Mouse (Mus musculus) gastrocnemius, postnatal 14 days (tissue): ENCODE measurements around the gene Pp2d1. TPM values are rescaled to one million over a fixed set of nuclear protein-coding genes. Genes with fewer than 3 reads are reported as not detected.

Source experiments
- DNase-seq: peaks from one replicate; pipeline ENCODE4 v3.0.0; 2021; ENCODE audit warnings: mixed read lengths
- intact Hi-C: fragments of 180-260 bp; cut with DNase I; formaldehyde crosslinking; loops from one replicate; pipeline ENCODE4 v1.15.1; 2025; ENCODE audit warnings: low total_unique reads
- total RNA-seq, 2 experiments: library from RNA; stranded (reverse); gene quantifications; 2 replicates each; pipeline ENCODE4 v1.2.3; 2021

Gene Pp2d1
- total RNA-seq, 2 experiments from 2014 or later: not detected

DNA sequence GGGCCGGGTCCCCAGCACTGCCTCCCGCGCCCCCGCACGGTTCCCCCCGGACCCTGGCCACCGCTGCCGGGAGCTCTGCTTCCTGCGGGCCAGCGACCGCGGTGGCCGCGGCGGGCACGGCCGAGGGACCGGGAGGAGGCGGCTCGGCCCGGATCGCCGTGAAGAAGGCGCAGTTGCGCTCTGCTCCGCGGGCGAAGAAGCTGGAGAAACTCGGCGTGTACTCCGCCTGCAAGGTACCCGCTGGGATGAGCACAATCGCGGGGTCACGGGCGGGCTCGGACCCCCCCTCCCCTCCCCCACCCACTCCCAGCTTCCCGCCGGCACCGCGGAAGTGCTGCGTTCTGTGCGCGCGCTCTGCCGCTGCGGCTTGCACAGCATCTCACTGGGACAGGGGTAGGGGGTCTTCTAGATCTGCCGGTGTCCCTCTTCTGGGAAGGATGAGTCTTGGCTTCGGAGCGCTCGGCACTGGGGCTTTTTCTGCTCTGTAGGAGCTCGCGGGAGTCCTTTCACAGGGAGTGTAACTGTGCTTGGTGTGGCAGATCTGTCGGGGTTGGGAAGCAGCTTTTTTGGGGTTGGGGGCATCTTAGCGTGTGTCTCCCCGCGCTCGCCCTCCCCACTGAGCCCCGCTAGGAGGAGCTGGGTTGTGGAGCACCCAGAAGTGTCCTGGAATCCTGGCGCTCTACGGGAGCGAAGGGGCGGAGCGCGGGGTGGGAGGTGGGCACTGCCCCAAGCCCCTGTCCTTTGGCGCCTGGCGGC, 28.3 kb upstream of the Pp2d1 start:
- intact Hi-C loops: no loop called here
- DNase-seq: peak; percentile 53

DNA sequence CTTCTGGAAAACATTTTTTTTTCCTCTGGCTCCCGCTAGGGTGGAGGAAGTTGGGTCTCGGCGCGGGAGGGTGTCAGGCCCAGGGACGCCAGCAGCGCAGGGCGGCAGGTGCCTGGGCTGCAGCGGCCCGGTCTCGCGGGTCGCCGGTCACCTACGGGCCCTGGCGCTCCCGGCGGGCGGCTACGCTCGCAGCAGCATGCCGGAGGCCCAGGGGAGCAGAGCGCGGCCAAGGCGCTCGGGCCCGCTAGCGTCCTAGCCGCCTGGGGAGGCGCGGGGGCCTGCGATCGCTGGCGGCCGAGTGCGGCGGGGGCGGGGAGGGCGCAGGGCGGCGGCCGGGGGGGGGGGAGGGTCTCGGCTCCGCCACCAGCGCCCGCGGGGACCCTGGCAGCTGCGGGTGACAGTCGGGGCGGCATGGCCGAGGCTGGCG, 27.7 kb upstream of the Pp2d1 start:
- intact Hi-C loops: no loop called here
- peak; percentile 71 for DNase-seq

DNA sequence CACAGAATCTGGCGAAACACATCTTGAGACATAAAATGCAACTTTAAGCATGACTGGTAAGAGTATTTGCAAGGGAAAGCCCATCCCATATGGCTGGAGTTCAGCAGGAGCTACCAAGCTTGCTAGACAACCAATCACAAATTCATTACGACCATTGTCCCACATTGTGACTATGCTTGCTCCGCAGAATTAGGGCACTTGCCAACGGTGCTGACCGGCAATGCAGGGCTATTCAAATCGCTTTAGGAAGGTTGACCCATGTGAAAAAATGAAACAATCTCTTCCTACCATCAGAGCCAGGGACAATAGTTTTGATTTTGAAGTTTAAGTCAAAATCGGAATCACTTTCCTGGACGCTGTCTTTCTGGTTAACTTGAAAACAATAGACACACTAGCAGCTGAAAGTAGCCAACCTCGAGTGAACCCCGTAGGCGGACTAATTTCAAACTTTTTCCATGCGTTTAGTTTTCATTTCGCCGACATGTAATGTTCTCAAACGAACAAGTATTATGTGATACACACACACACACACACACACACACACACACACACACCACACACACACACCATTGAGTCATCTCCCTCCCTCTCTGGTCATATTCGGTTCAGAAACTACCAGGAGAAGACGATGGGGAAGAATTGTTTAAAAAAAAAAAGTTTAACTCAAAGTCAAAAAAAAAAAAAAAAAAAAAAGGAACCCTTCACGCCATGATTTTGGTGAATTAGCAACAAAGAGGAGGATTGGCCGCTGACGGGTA, 27.1 kb upstream of the Pp2d1 start, which contains the start of gene Kat2b:
TSS of gene Kat2b (plus strand) at position 701 of the 758 bp plus-strand sequence.
- intact Hi-C loops: no loop called here

DNA sequence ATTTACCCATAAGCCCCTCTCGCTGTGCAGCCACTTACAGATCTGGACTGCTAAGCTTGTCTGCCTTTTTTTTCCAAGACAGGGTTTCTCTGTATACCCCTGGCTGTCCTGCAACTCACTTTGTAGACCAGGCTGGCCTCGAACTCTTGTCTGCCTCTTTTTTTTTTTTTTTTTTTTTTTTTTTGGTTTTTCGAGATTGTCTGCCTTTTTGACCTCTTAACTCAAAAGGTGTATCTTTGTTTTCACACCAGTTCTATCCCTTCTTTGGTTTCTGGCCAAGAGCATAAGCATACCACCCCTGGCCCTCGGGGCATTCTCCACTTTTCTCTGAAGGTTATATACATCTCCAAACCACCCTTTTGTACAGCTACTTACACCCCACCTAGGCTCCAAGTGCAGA, 25.6 kb upstream of the Pp2d1 start:
- intact Hi-C loops: no loop called here

More for the DNA sequence above, 27.1 kb upstream of the Pp2d1 start, which contains the start of gene Kat2b:
- peak; percentile 47 for DNase-seq

DNA sequence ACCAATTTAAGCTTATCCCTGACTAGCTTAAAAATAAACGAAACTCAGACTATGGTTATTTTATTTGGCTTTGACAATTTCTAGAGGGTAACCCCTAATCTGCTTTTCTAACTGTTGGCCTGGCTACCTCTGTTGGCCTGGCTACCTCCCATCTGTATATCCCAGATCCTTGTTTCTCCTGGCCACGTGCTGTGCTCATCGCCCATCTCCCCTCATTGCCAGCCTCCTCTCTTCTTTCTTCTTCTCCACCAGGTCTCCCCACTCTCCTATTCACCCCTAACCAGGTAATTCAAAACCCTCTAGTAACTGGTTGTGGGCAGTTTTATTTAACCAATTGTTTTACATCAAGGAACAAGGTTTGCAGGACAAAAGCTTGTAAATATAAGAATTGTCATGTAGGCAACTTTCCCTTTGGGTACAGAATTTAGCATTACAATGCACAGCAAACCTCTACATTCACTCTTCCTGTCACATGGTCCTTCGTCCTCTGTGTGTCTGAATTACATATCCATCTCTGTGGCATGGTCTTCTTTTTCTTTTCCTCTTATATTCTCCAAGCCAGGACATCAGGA, 22.3 kb upstream of the Pp2d1 start:
- no peak for DNase-seq
- intact Hi-C loops: no loop called here

More for the DNA sequence above, 25.6 kb upstream of the Pp2d1 start:
- DNase-seq: no peak

DNA sequence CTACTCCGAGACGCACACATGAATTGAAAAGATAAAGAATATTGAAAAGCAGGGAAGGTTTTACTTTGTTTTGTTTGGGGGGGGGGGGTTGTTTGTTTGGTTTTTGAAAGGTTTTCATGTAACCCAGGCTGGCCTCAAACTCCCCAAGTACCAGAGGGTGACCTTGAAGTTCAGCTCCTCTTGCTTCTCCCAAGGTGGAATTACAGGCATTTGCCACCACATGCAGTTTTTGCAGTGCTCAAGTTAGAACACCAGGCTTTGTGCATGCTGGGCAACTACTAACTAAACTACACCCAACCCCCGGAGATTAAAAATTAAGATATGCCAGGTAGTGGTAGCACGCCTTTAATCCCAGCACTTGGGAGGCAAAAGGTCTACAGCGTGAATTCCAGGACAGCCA, 20.4 kb upstream of the Pp2d1 start:
- DNase-seq: no peak
- intact Hi-C loops: no loop called here

DNA sequence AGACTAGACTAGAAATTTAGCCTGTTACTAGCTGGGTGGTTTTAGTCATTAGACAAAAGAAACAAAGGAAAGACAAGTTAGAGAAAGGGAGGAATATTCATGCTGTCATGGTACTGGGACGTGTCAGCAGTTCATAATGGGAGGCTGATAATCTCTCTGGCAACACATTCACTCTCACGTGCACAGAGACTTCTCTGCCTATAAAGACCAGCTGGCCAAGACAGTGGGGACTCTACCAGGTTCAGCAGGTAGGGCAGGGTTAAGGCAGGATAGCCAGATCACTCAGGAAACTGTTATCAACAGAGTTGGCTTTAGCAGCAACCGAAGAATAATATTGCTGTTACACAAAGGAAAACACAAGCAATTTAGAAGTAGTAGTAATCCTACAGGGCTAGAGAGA, 18.2 kb upstream of the Pp2d1 start:
- DNase-seq: no peak
- intact Hi-C loops: no loop called here

DNA sequence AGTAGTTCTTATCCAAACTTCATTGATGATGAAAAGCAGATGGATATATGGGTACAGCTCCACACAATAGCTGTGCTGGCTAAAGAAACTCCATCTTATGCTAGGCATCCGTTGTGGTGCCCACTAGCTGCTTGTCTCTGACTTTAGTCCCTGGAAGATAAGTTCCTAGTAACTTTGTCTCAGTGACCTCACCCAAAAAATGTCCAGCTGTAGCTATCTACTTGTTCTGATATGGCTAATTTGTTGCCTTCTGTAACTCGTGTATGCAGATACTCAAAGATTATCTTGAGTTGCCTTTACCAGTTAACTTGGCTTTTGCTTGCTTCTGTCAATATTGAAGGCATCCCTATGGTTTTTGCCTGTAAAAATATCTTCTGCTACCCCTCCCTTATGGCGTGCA, 15.6 kb upstream of the Pp2d1 start:
- no peak for DNase-seq
- intact Hi-C loops: no loop called here

DNA sequence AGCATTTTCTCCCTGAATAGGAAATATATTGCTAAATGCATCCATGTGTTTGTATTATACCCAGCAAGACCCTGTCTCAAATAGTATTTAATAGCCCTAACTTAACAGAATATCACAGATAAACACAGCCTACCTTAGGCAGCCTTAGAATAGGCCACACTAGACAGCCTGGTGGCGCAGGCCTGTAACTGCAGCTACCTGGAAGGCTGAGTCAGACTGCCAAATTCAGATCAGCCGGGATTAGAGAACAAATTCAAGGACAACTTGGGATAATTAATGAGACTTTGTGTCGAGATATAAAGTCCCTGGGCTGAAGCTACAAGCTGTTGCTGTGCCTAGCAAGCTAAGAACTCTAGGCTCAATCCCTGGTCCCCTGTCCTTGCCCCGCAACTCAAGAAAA, 14.8 kb upstream of the Pp2d1 start:
- intact Hi-C loops: no loop called here
- DNase-seq: no peak

DNA sequence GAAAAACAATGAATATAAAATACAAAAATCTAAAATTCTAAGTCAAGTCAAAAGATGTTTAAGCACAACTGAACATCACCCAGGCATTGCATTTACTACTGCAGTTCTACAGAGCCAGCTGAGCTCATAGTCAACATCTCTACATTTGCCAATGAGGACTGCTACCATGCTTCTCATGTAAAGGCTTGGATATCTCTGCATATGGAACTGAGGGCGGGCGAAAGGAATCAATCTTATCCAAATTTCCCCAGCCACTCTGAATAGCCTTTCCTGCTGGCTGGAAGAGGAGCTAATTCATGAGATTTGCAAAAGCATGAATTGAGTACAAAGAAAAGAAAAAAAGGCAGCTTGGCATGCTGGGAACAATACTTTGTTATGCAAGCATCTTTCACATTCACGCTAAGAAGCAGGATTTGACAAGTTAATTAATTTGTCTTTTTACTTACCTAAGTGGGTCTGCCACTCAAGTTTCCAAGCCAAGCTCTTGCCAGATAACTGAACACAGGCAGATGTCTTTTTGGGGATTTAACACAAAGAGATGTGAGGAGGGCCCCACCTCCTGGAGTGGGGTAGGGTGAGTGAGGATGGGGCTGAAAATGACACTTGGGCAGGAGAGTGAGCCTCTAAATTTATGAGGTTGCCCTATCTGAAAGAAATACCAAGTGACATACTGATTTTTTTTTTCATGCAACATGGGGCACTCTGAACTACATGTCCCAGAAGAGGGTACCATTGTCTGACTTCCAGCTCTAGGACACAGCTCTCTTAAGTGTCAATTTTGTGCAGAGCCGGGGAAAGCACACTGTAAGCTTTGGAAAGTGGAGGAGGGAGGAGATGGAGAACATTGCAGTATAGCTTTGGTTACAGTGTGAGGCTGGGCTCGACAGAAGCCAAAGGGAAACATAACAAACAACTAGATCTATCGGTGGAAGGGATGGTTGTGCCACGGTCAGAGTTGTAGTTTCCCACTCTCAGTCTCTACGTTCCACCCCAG, 12.4 kb upstream of the Pp2d1 start:
- intact Hi-C loops: no loop called here
- no peak for DNase-seq

DNA sequence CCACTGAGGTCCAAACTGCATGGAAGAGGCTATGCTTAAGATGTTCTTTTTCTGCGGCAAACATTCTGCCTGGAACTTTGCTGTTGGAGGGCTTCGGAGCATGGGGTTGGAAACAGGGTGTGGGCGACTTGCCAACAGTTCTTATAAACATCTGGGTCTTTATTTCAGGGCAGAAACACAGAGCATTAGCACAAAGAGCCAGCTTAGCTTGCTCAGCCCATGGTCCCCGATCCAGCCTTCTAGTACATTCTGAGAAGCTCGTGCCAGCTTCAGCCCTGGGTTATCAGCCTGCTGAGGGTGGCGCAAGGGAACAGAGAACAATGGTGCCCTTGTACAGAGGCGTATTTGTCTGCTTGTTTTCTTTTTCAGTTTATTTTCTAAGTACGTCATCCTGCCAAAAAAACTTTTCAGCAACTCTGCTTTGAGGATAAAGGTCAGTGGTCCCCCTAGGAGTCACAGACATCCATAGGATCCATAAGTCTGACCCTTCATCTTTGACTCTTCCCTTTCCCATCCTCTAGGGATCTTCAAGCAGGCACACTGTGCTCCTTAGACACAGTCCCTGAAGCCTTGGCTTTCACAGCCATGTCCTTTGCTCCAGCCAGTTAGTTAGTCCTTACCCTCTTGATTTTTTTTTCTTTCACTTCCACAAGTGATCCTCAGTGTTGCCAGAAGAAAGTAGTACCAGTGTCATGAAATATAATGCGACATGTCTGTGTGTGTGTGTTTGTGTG, 4.5 kb upstream of the Pp2d1 start:
- intact Hi-C loops: no loop called here
- peak; percentile 10 for DNase-seq

DNA sequence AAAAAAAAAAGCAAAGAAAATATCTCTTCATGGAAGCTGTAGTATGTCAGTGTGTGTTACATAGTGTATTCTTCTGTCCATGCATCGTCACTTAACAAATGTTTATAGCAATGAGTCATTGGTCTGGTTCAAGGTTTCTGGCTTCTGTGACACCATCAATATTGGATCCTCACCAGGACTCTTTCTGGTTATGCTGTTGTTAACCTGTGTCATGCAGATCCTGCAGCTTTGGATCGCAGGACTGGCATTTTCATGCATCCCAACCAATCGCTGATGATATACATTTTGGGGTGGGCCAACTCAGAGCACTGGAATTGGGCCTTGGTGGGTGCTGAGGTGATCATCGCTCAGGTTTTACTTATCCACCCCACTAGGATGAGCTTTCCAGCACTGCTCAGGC, 3.3 kb upstream of the Pp2d1 start:
- DNase-seq: no peak
- intact Hi-C loops: no loop called here

DNA sequence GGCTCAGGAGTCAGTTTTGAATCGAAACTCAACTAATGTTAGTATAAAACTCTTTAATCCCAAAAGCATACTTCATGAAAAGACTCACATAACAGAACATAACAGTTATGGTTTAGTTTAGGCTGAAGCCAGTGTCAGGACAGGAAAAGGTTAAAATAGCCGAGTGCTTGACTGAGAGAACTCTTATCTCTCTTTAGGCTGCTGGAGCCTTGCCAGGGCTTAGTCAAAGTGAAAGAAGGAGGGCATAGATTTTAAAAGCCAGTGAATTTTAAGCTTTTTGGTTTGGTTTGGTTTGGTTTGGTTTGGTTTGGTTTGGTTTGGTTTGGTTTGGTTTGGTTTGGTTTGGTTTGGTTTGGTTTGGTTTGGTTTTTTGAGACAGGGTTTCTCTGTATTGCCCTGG, 6.8 kb downstream of the Pp2d1 start:
- intact Hi-C loops: no loop called here
- DNase-seq: no peak

DNA sequence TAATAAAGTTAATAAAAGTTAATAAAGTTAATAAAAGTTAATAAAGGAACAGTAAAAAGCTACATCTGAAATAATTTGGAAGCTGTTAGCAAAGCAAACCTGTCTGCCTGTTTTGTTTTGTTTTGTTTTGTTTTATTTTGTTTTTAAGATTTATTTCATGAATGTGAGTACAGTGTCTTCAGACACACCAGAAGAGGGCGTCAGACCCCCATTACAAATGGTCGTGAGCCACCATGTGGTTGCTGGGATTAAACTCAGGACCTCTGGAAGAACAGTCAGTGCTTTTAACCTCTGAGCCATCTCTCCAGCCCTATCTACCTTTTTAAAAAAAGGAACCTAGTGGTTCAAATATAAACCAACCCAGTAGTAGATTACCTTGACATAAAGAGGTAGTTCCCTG, 8.1 kb downstream of the Pp2d1 start:
- DNase-seq: no peak
- intact Hi-C loops: no loop called here

DNA sequence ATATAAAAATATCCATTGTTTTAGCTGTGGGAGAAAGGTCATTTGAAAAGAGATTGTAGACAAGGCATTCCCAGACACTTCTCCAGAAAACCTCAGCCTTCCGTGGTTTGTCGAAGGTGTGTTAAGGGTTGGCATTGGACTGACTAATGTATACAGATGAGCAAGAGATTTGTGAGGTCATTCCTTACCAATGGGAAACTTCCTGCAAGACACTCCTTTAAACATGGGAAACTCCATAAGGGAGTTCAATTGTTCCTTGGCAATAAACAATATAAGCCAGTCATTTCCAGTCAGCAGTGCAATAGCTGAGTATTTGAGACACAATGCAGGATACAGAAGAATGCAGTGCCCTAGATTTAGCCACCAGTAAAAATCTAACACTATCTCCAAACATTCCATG, 11.2 kb downstream of the Pp2d1 start:
- intact Hi-C loops: no loop called here
- DNase-seq: no peak

DNA sequence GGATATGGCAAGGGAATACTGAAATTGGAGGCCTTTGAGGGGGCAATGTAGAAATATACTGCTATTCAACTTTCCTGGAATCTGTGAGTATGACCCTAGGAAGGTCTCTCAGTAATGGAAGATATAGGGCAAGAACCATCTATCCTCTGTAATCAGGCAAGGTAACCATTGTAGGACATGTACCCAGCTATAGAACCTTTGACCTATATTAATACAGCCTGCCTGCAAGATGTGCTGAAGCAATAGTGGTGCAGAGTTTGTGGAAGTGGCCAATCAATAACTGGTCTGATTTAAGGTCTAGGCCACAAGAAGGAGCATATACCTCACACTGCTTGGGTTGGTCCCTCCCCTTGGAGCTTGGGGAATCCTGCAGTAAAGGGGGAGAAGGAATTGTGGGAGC, 18.7 kb downstream of the Pp2d1 start:
- intact Hi-C loops: no loop called here
- no peak for DNase-seq

DNA sequence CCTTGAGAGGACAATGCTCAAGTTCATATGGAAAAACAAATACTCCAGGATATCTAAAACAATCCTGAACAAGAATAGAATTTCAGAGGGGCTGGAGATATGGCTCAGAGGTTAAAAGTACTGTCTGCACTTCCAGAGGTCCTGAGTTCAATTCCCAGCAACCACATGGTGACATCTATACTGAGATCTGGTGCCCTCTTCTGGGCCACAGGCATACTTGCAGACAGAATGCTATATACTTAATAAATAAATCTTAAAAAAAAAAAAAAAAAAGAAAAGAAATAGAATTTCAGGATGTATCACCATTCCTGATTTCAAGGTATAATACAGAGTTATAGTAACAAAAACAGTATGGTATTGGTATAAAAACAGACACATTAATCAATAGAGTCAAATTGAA, 19.9 kb downstream of the Pp2d1 start:
- intact Hi-C loops: no loop called here
- no peak for DNase-seq

DNA sequence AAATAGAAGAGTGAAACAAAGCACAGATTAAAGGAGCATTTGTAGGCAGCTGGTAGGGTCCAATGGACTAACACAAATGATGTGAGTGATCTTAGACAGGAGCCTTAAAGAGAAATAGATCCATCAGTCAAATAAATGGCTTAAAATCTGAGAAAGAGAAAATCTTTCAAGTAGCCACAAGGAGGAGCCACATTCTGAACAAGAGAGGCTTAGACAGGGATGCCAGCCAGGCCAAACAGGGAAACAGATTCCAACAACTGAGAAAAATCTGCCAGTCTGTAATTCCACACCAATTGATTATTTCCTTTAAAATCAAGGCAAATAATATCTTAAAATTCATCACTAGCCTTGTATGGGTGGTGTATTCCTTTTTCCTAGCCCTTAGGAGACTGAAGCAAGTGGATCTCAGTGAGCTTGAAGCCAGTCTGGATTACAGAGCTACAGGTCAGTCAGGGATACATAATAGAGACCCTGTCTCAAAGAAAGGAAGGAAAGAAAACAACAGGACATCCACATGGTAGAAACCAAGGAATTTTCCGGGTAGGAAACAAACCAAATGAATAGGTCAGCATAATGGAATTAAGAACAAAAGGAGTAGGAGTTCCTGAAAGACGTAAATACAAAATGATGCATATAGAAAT, 26.8 kb downstream of the Pp2d1 start:
- intact Hi-C loops: no loop called here
- DNase-seq: peak; percentile 10
